14 mouse cellular contexts compared by ENCODE assay signal in genomic region chr2:142380563-142380962, GRCm38 (mm10).
A peak's percentile ranks its signal among the peaks of the same experiment; 100 is the strongest.
DNase-seq lines count a peak whose midpoint lies in the region; ATAC-seq and TF ChIP-seq lines count a peak whose summit lies in the region.
"Had no signal": no experiment of that assay in that cellular context is flagged by ENCODE, and none has a peak within 500 bp of the region (broad histone marks: within the 10 kb centered on the region; RNA-seq: fewer than 3 reads in every experiment).

No protein-coding gene starts in this region.

- H3K4me3 ChIP-seq in heart, embryonic 10.5 days = no peak overlapping the region
- no peak overlapping the region for H3K4me3 ChIP-seq in midbrain, postnatal 0 days (ENCODE audit: low read depth, low read length)
- H3K4me3 ChIP-seq in midbrain, embryonic 14.5 days (replicated peaks; ENCODE audit: low read depth, low read length) = no peak overlapping the region
- H3K4me3 ChIP-seq: limb, embryonic 12.5 days; midbrain, embryonic 15.5 days had no signal

- no peaks in the 10 kb centered on the region for H3K36me3 ChIP-seq in heart, embryonic 10.5 days
- no peaks in the 10 kb centered on the region for H3K36me3 ChIP-seq in midbrain, postnatal 0 days (ENCODE audit: insufficient read depth, low read length)
- H3K36me3 ChIP-seq in midbrain, embryonic 14.5 days (ENCODE audit: control insufficient read depth, insufficient read depth, low read length) = no peaks in the 10 kb centered on the region
- H3K36me3 ChIP-seq: limb, embryonic 12.5 days; midbrain, embryonic 15.5 days had no signal

- no peaks in the 10 kb centered on the region for H3K4me1 ChIP-seq in heart, embryonic 10.5 days
- H3K4me1 ChIP-seq in midbrain, postnatal 0 days (ENCODE audit: insufficient read depth, low read length) = no peaks in the 10 kb centered on the region
- H3K4me1 ChIP-seq in midbrain, embryonic 14.5 days (ENCODE audit: control insufficient read depth, insufficient read depth, low read length) = no peaks in the 10 kb centered on the region
- H3K4me1 ChIP-seq: limb, embryonic 12.5 days; midbrain, embryonic 15.5 days had no signal

- H3K9me3 ChIP-seq in heart, embryonic 10.5 days = no peaks in the 10 kb centered on the region
- H3K9me3 ChIP-seq in midbrain, postnatal 0 days (ENCODE audit: low read length) = no peaks in the 10 kb centered on the region
- no peaks in the 10 kb centered on the region for H3K9me3 ChIP-seq in midbrain, embryonic 14.5 days (ENCODE audit: control insufficient read depth, low read length)
- H3K9me3 ChIP-seq: limb, embryonic 12.5 days; midbrain, embryonic 15.5 days had no signal

- H3K4me2 ChIP-seq in midbrain, postnatal 0 days (ENCODE audit: low read depth, low read length, poor library complexity, severe bottlenecking) = no peak overlapping the region
- H3K4me2 ChIP-seq in midbrain, embryonic 14.5 days (ENCODE audit: low read length) = no peak overlapping the region
- H3K4me2 ChIP-seq: limb, embryonic 12.5 days; midbrain, embryonic 15.5 days had no signal

- H3K9ac ChIP-seq in midbrain, postnatal 0 days (replicated peaks; ENCODE audit: low read length, poor library complexity, severe bottlenecking) = no peak overlapping the region
- H3K9ac ChIP-seq in midbrain, embryonic 14.5 days (replicated peaks; ENCODE audit: low read length) = no peak overlapping the region
- H3K9ac ChIP-seq: limb, embryonic 12.5 days; liver, postnatal 0 days; midbrain, embryonic 15.5 days had no signal

- DNase-seq in heart, adult 8-10 months (ENCODE audit: low spot score) = peak; percentile 6
- DNase-seq in heart, embryonic 10.5 days (ENCODE audit: low spot score) = no peak
- DNase-seq in midbrain, postnatal 0 days (ENCODE audit: low spot score) = peak; percentile 40
- no peak for DNase-seq in midbrain, embryonic 14.5 days
- peak; percentile 78 to 89 for DNase-seq in cerebellum, postnatal 14 days
- no peak for DNase-seq in urinary bladder, postnatal 10 days (ENCODE audit: low spot score)
- DNase-seq in left cerebral cortex, postnatal 25 days (ENCODE audit: low spot score in 2 of 2) = no peak
- DNase-seq: adrenal gland, postnatal 36 days; liver, postnatal 0 days; thymus, adult 2 months had no signal

- intact Hi-C loops in left cerebral cortex, postnatal 25 days (cut with DNase I) = no loop called here

- 89% methylated on average over 2 of the region's 2 CpGs for WGBS in heart, embryonic 10.5 days
- WGBS in midbrain, postnatal 0 days = 96% methylated on average over 2 of the region's 2 CpGs
- WGBS in midbrain, embryonic 14.5 days = 93% methylated on average over 2 of the region's 2 CpGs

- no peak for ATAC-seq in midbrain, postnatal 0 days (ENCODE audit: low FRiP score)
- no peak for ATAC-seq in midbrain, embryonic 14.5 days (ENCODE audit: low FRiP score, low TSS enrichment)
- no peak for ATAC-seq in megakaryocyte, adult 5-6 weeks (ENCODE audit: poor library complexity, severe bottlenecking)
- ATAC-seq: liver, postnatal 0 days; midbrain, embryonic 15.5 days had no signal

- H3K27me3 ChIP-seq in heart, embryonic 10.5 days (ENCODE audit: insufficient read depth, poor library complexity, severe bottlenecking) = no peaks in the 10 kb centered on the region
- no peaks in the 10 kb centered on the region for H3K27me3 ChIP-seq in midbrain, postnatal 0 days (ENCODE audit: insufficient read depth, low read length)
- H3K27me3 ChIP-seq in midbrain, embryonic 14.5 days (ENCODE audit: control insufficient read depth, insufficient read depth, low read length) = no peaks in the 10 kb centered on the region
- H3K27me3 ChIP-seq: limb, embryonic 12.5 days; midbrain, embryonic 15.5 days had no signal

- TF ChIP-seq CTCF in midbrain, postnatal 0 days (IDR thresholded peaks at IDR 0.05) = no peak

- H3K27ac ChIP-seq in heart, embryonic 10.5 days = no peak overlapping the region
- no peak overlapping the region for H3K27ac ChIP-seq in midbrain, postnatal 0 days (ENCODE audit: low read depth, low read length)
- no peak overlapping the region for H3K27ac ChIP-seq in midbrain, embryonic 14.5 days (replicated peaks; ENCODE audit: low read depth, low read length)
- H3K27ac ChIP-seq: limb, embryonic 12.5 days; macrophage; midbrain, embryonic 15.5 days had no signal

Comparison
In these comparisons a context has a peak if more than half of its experiments do, and no peak if none do; other contexts are left out.
1. DNase-seq: peak in heart, adult 8-10 months (single experiment), midbrain, postnatal 0 days (single experiment) and cerebellum, postnatal 14 days (2 of 2); none in heart, embryonic 10.5 days (single experiment), midbrain, embryonic 14.5 days (single experiment), urinary bladder, postnatal 10 days (single experiment) and left cerebral cortex, postnatal 25 days (0 of 2).